Mouse (Mus musculus): ENCODE data around the gene Steap1. TPM values are rescaled to one million over a fixed set of nuclear protein-coding genes. Genes with fewer than 3 reads are reported as not detected.

Gene Steap1
- polyA plus RNA-seq, 1 experiment from 2014 or later, result 14.4 TPM

- H3K4me1 ChIP-seq (ENCODE audit: control insufficient read depth, insufficient read depth, low read length), result no peaks in the 10 kb centered on the region; the same call in 1 of the 2 replicates
Observed at GRCm38 (mm10) chr5:5693956-5694653, 55.0 kb downstream of the Steap1 start, which contains the start of gene Steap2. Gene Steap2 (minus strand): TSS chr5:5694578.

GRCm38 (mm10) chr5:5693541-5693955, 55.6 kb downstream of the Steap1 start:
- peak overlapping the region; percentile 44; the same call in 1 of the 2 replicates for H3K27ac ChIP-seq (ENCODE audit: low read length)
- H3K4me2 ChIP-seq (replicated peaks; ENCODE audit: low read depth, low read length), result peak overlapping the region; percentile 80
- peak; percentile 64 for ATAC-seq (ENCODE audit: insufficient number of reproducible peaks, insufficient read depth, low FRiP score, low read depth)
- H3K9ac ChIP-seq (replicated peaks; ENCODE audit: low read depth, low read length), result peak overlapping the region; percentile 80
- H3K4me1 ChIP-seq (ENCODE audit: control insufficient read depth, insufficient read depth, low read length), result peaks cover 2% of the 10 kb centered on the region; the same call in 1 of the 2 replicates
- H3K27me3 ChIP-seq (ENCODE audit: control insufficient read depth, insufficient read depth, low read length), result no peaks in the 10 kb centered on the region
- H3K9me3 ChIP-seq (ENCODE audit: control insufficient read depth, low read depth, low read length), result no peaks in the 10 kb centered on the region
- no peaks in the 10 kb centered on the region for H3K36me3 ChIP-seq (ENCODE audit: control insufficient read depth, insufficient read depth, low read length)
- H3K4me3 ChIP-seq (ENCODE audit: low read depth, low read length), result peak overlapping the region; percentile 76
- WGBS, result 1% methylated on average over 29 of the region's 29 CpGs

More at GRCm38 (mm10) chr5:5693956-5694653, 55.0 kb downstream of the Steap1 start, which contains the start of gene Steap2:
- Histone ChIP-seq H3K36me3 (ENCODE audit: control insufficient read depth, insufficient read depth, low read length) (no peaks in the 10 kb centered on the region), H3K4me3 (ENCODE audit: low read depth, low read length) (peak within 1 kb of the TSS; percentile 76), H3K27ac (ENCODE audit: low read length) (peak within 1 kb of the TSS; percentile 44; the same call in 1 of the 2 replicates), H3K9me3 (ENCODE audit: control insufficient read depth, low read depth, low read length) (no peaks in the 10 kb centered on the region), H3K27me3 (ENCODE audit: control insufficient read depth, insufficient read depth, low read length) (no peaks in the 10 kb centered on the region), H3K9ac (replicated peaks; ENCODE audit: low read depth, low read length) (peak within 1 kb of the TSS; percentile 80), H3K4me2 (replicated peaks; ENCODE audit: low read depth, low read length) (peak within 1 kb of the TSS; percentile 80)
- WGBS, result 1% methylated on average over 60 of the region's 66 CpGs
- peak; percentile 91 for ATAC-seq (ENCODE audit: insufficient number of reproducible peaks, insufficient read depth, low FRiP score, low read depth)

DNA sequence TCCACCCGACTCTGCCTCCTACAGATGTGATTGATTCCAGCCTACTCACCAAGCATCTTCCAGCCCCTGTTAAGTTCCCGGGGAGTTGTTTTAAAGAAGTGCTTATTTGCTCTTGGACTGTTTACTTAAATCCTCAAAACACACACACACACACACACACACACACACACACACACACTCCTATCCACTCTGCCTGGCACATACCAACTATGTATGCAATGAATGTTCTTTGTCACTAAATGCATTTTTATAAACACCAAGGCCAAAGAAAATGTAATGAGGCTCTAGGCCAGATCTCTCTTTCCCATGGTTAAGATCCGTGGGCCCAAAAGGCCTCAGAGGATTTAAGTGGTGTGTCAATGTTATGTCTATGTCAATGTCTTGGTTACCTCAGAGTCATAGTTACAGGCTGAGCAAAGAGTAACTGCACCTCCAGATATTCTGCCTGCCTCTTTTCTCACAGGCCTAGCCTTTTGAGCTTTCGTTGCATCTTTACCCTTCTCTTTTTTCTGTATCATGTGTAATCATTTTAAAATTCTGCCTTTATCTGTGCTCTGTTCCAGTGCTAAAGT, 56.9 kb downstream of the Steap1 start:
- Histone ChIP-seq H3K4me1 (ENCODE audit: control insufficient read depth, insufficient read depth, low read length) (peaks cover 7% of the 10 kb centered on the region; the same call in 1 of the 2 replicates), H3K36me3 (ENCODE audit: control insufficient read depth, insufficient read depth, low read length) (no peaks in the 10 kb centered on the region), H3K4me2 (replicated peaks; ENCODE audit: low read depth, low read length) (no peak overlapping the region), H3K9me3 (ENCODE audit: control insufficient read depth, low read depth, low read length) (no peaks in the 10 kb centered on the region), H3K27ac (ENCODE audit: low read length) (no peak overlapping the region), H3K9ac (replicated peaks; ENCODE audit: low read depth, low read length) (no peak overlapping the region), H3K27me3 (ENCODE audit: control insufficient read depth, insufficient read depth, low read length) (no peaks in the 10 kb centered on the region), H3K4me3 (ENCODE audit: low read depth, low read length) (no peak overlapping the region)
- 33% methylated on average over 4 of the region's 4 CpGs for WGBS
- ATAC-seq (ENCODE audit: insufficient number of reproducible peaks, insufficient read depth, low FRiP score, low read depth), result no peak

- Histone ChIP-seq H3K4me1 (ENCODE audit: control insufficient read depth, insufficient read depth, low read length) (0 out of 2 replicates have a peak, but pooled peaks cover 10% of the 10 kb centered on the region), H3K4me3 (ENCODE audit: low read depth, low read length) (no peak overlapping the region), H3K4me2 (replicated peaks; ENCODE audit: low read depth, low read length) (no peak overlapping the region), H3K9me3 (ENCODE audit: control insufficient read depth, low read depth, low read length) (no peaks in the 10 kb centered on the region), H3K27me3 (ENCODE audit: control insufficient read depth, insufficient read depth, low read length) (no peaks in the 10 kb centered on the region), H3K9ac (replicated peaks; ENCODE audit: low read depth, low read length) (no peak overlapping the region), H3K36me3 (ENCODE audit: control insufficient read depth, insufficient read depth, low read length) (no peaks in the 10 kb centered on the region), H3K27ac (ENCODE audit: low read length) (no peak overlapping the region)
- ATAC-seq (ENCODE audit: insufficient number of reproducible peaks, insufficient read depth, low FRiP score, low read depth), result no peak
- WGBS, result 65% methylated on average over 8 of the region's 8 CpGs
Observed at GRCm38 (mm10) chr5:5688945-5689540, 60.1 kb downstream of the Steap1 start.

GRCm38 (mm10) chr5:5688228-5688627, 60.9 kb downstream of the Steap1 start:
- Histone ChIP-seq H3K4me3 (ENCODE audit: low read depth, low read length) (no peak overlapping the region), H3K4me1 (ENCODE audit: control insufficient read depth, insufficient read depth, low read length) (0 out of 2 replicates have a peak, but pooled peaks cover 10% of the 10 kb centered on the region), H3K27me3 (ENCODE audit: control insufficient read depth, insufficient read depth, low read length) (no peaks in the 10 kb centered on the region), H3K36me3 (ENCODE audit: control insufficient read depth, insufficient read depth, low read length) (no peaks in the 10 kb centered on the region), H3K4me2 (replicated peaks; ENCODE audit: low read depth, low read length) (no peak overlapping the region), H3K27ac (ENCODE audit: low read length) (no peak overlapping the region), H3K9ac (replicated peaks; ENCODE audit: low read depth, low read length) (no peak overlapping the region), H3K9me3 (ENCODE audit: control insufficient read depth, low read depth, low read length) (no peaks in the 10 kb centered on the region)
- 34% methylated on average over 6 of the region's 6 CpGs for WGBS
- no peak for ATAC-seq (ENCODE audit: insufficient number of reproducible peaks, insufficient read depth, low FRiP score, low read depth)

DNA sequence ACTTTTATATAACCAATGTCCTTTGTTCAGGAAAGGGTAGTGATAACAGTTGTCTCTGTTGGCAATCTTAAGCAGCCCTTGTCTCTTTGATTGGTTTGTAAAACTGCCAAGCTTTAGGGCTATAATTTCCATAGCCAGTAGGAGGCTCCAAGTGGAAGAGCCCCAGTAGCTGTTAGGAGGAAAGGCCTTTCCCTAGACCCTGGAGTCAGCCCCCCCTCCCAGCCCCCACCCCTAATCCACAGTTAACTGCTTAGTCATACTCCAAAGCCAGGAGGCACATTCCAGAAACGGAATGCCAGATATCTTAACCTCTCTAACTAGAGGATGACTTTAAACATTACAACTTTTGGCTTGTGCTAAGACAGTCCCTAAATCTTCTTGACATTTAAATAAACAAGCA, 62.2 kb downstream of the Steap1 start:
- Histone ChIP-seq H3K9me3 (ENCODE audit: control insufficient read depth, low read depth, low read length) (no peaks in the 10 kb centered on the region), H3K4me2 (replicated peaks; ENCODE audit: low read depth, low read length) (no peak overlapping the region), H3K4me3 (ENCODE audit: low read depth, low read length) (no peak overlapping the region), H3K27ac (ENCODE audit: low read length) (no peak overlapping the region), H3K36me3 (ENCODE audit: control insufficient read depth, insufficient read depth, low read length) (no peaks in the 10 kb centered on the region), H3K27me3 (ENCODE audit: control insufficient read depth, insufficient read depth, low read length) (no peaks in the 10 kb centered on the region), H3K4me1 (ENCODE audit: control insufficient read depth, insufficient read depth, low read length) (0 out of 2 replicates have a peak, but pooled peaks cover 10% of the 10 kb centered on the region), H3K9ac (replicated peaks; ENCODE audit: low read depth, low read length) (no peak overlapping the region)
- peak; percentile 61; the same call in 1 of the 2 replicates for ATAC-seq (ENCODE audit: insufficient number of reproducible peaks, insufficient read depth, low FRiP score, low read depth)
- 3% methylated on average over 1 of the region's 1 CpGs for WGBS

Other genes with a start within 250 kb of the Steap1 start
- 21.4 and 24.6 TPM in 2 replicates for gene Cldn12, start 234.4 kb downstream of the Steap1 start, polyA plus RNA-seq (2014; fragmentation: Nextera tagmentation; extraction: Ambion mirVana)
- gene Gtpbp10, start 189.8 kb downstream of the Steap1 start, polyA plus RNA-seq (2014; fragmentation: Nextera tagmentation; extraction: Ambion mirVana), result 27.6 and 30.6 TPM in 2 replicates
- gene Gm8773, start 175.5 kb downstream of the Steap1 start, polyA plus RNA-seq (2014; fragmentation: Nextera tagmentation; extraction: Ambion mirVana), result 1.6 and 2.1 TPM in 2 replicates
- 3.4 and 4.0 TPM in 2 replicates for gene Cfap69, start 85.1 kb downstream of the Steap1 start, polyA plus RNA-seq (2014; fragmentation: Nextera tagmentation; extraction: Ambion mirVana)
- gene Steap2, start 54.7 kb downstream of the Steap1 start, polyA plus RNA-seq (2014; fragmentation: Nextera tagmentation; extraction: Ambion mirVana), result 10.0 and 10.6 TPM in 2 replicates

Measured in stomach, embryonic 14.5 days (tissue).